8 mouse cellular contexts compared by ENCODE assay signal in the genomic region with DNA sequence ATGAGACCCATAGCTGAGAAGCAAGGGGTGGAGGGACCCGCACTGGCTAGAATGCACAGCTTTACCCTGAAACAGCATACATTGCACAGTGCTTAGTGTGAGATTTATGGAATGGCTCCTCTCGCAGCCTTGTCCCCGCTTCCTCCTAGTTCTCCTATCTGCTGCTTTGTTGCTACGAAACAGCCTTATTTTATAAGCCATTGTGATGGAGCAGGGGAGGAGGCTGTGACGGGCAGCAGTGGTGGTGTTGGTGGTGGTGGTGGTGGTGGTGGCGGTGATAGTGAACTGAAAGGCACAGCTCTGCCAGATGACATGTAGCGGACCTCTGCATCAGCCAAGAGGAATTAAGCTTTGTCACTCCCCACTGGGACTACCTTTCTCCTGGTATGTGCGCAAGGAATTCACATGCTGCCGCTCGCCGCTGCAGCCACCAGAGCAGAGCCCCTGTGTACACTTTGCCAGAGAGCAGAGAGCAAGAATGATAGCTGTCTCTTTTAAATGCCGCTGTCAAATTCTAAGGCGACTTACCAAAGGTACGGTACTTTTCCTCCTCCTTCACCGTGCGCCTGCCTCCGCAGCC.
DNase-seq lines count a peak whose midpoint lies in the region; ATAC-seq and TF ChIP-seq lines count a peak whose summit lies in the region.

No protein-coding gene starts in this region.

- 0 out of 2 replicates have a peak overlapping the region, but pooled peaks have one; percentile 35 for H3K9ac ChIP-seq in heart, embryonic 15.5 days
- H3K9ac ChIP-seq in kidney, embryonic 14.5 days (ENCODE audit: low read depth, low read length): no peak overlapping the region

- intact Hi-C loops in heart, postnatal 25 days (cut with DNase I): no loop called here

- WGBS in heart, embryonic 15.5 days: 24% methylated on average over 17 of the region's 17 CpGs
- WGBS in kidney, embryonic 14.5 days: 36% methylated on average over 17 of the region's 17 CpGs
- WGBS in midbrain, embryonic 10.5 days: 36% methylated on average over 17 of the region's 17 CpGs

- TF ChIP-seq CTCF in embryonic fibroblast, embryonic 13.5 days (IDR thresholded peaks at IDR 0.05; ENCODE audit: borderline replicate concordance, insufficient read depth, low read length): no peak

- H3K36me3 ChIP-seq in heart, embryonic 15.5 days: no peaks in the 10 kb centered on the region
- H3K36me3 ChIP-seq in kidney, embryonic 14.5 days (ENCODE audit: control insufficient read depth, insufficient read depth, low read length): no peaks in the 10 kb centered on the region
- no peaks in the 10 kb centered on the region for H3K36me3 ChIP-seq in midbrain, embryonic 10.5 days

- ATAC-seq in heart, embryonic 15.5 days (replicated peaks; ENCODE audit: insufficient number of reproducible peaks, insufficient read depth, low FRiP score, low read depth): no peak
- ATAC-seq in kidney, embryonic 14.5 days (ENCODE audit: low FRiP score, low TSS enrichment): no peak

- no peak for TF ChIP-seq POLR2A in embryonic fibroblast, embryonic 13.5 days (IDR thresholded peaks at IDR 0.05; ENCODE audit: low read depth, low read length)

- peak overlapping the region; percentile 48 for H3K4me3 ChIP-seq in heart, embryonic 15.5 days
- peak overlapping the region; percentile 41 for H3K4me3 ChIP-seq in embryonic fibroblast, embryonic 13.5 days (ENCODE audit: insufficient read depth, low read length)
- H3K4me3 ChIP-seq in kidney, embryonic 14.5 days (ENCODE audit: low read length): no peak overlapping the region; the same call in 1 of the 2 replicates
- H3K4me3 ChIP-seq in midbrain, embryonic 10.5 days: peak overlapping the region; percentile 40

- H3K27ac ChIP-seq in heart, embryonic 15.5 days: no peak overlapping the region
- no peak overlapping the region for H3K27ac ChIP-seq in embryonic fibroblast, embryonic 13.5 days (ENCODE audit: insufficient read depth, low read length)
- no peak overlapping the region for H3K27ac ChIP-seq in kidney, embryonic 14.5 days (ENCODE audit: low read depth, low read length)
- peak overlapping the region; percentile 60 for H3K27ac ChIP-seq in midbrain, embryonic 10.5 days (replicated peaks)

- no peak for DNase-seq in heart, postnatal 25 days (ENCODE audit: low spot score)
- DNase-seq in midbrain, embryonic 10.5 days (ENCODE audit: low spot score): peak; percentile 28
- DNase-seq in telencephalon, adult 2 months (ENCODE audit: low read depth, low spot score): peak; percentile 35
- DNase-seq in urinary bladder, postnatal 14 days (ENCODE audit: low spot score): no peak
- no peak for DNase-seq in thymus, postnatal 36 days

- peak overlapping the region; percentile 70 for H3K4me2 ChIP-seq in heart, embryonic 15.5 days
- peak overlapping the region; percentile 31 for H3K4me2 ChIP-seq in kidney, embryonic 14.5 days (replicated peaks; ENCODE audit: low read depth, low read length)

- H3K9me3 ChIP-seq in heart, embryonic 15.5 days (replicated peaks): no peaks in the 10 kb centered on the region
- H3K9me3 ChIP-seq in kidney, embryonic 14.5 days (ENCODE audit: control insufficient read depth, low read length): no peaks in the 10 kb centered on the region
- H3K9me3 ChIP-seq in midbrain, embryonic 10.5 days (replicated peaks): no peaks in the 10 kb centered on the region

- H3K27me3 ChIP-seq in heart, embryonic 15.5 days: no peaks in the 10 kb centered on the region
- H3K27me3 ChIP-seq in kidney, embryonic 14.5 days (ENCODE audit: control insufficient read depth, insufficient read depth, low read length): no peaks in the 10 kb centered on the region
- H3K27me3 ChIP-seq in midbrain, embryonic 10.5 days (ENCODE audit: low read depth, poor library complexity, severe bottlenecking): peaks cover 4% of the 10 kb centered on the region; the same call in 1 of the 2 replicates

- H3K4me1 ChIP-seq in heart, embryonic 15.5 days (replicated peaks): peaks cover 11% of the 10 kb centered on the region; the same call in 1 of the 2 replicates
- H3K4me1 ChIP-seq in embryonic fibroblast, embryonic 13.5 days (ENCODE audit: control insufficient read depth, insufficient read depth, low read length): 0 out of 2 replicates have a peak, but pooled peaks cover 5% of the 10 kb centered on the region
- no peaks in the 10 kb centered on the region for H3K4me1 ChIP-seq in kidney, embryonic 14.5 days (ENCODE audit: control insufficient read depth, insufficient read depth, low read length)
- peaks cover 43% of the 10 kb centered on the region for H3K4me1 ChIP-seq in midbrain, embryonic 10.5 days

Comparison
In these comparisons a context has a peak if more than half of its experiments do, and no peak if none do; other contexts are left out.
1. DNase-seq: peak in midbrain, embryonic 10.5 days (single experiment) and telencephalon, adult 2 months (single experiment); none in heart, postnatal 25 days (single experiment), urinary bladder, postnatal 14 days (single experiment) and thymus, postnatal 36 days (0 of 2).